Mouse (Mus musculus): Measurements from ENCODE around the gene Catsper3.

Gene Catsper3

GRCm38 (mm10) chr13:55784268-55784667 is at the start of gene Catsper3:
Gene Catsper3 (plus strand): TSS chr13:55784568.
- no peak for DNase-seq (ENCODE audit: low spot score in 2 of 2)

- no peak for DNase-seq (ENCODE audit: low spot score in 2 of 2)
These were observed 46.5 kb upstream of the Catsper3 start for GRCm38 (mm10) chr13:55737885-55738284.

DNA sequence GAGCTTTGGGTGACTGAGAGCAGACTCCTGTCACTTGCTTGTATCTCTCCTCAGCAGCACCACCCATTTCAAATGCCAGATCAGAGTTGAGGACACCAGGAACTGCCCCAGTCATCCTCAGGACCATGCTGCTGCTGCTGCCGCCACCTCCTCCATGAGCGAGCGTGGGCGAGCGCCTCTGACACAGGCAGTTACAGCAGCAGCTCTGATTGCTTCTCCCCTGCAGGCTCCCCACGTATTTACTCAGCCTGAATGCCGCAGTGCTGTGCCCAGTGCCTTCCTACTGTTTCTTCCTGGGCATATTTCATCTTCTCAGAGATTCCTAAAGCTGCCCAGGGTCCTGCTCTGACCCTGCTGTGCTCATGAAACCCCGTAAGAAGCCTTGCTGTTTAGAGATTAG is 42.1 kb upstream of the Catsper3 start:
- DNase-seq (ENCODE audit: low spot score in 2 of 2) = no peak

DNA sequence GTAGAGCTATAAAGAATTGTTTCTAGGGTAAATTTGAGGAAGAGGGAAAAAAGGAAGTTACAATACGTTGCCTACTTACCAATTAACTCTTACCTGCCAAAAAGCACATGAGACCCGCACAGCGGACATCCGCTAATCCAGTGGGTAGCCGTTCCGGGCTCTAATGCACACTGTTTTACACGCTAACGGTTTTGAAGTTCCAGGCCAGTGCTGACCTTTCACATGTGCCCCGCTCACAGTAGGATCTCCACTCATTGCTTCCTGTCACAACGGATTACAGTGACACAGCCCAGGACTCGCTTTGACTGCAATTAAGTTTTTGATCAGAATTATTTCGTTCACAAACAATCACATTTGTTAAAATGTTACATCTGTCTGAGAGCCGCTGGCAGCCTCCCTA is 30.0 kb upstream of the Catsper3 start:
- DNase-seq (ENCODE audit: low spot score in 2 of 2) = no peak

DNA sequence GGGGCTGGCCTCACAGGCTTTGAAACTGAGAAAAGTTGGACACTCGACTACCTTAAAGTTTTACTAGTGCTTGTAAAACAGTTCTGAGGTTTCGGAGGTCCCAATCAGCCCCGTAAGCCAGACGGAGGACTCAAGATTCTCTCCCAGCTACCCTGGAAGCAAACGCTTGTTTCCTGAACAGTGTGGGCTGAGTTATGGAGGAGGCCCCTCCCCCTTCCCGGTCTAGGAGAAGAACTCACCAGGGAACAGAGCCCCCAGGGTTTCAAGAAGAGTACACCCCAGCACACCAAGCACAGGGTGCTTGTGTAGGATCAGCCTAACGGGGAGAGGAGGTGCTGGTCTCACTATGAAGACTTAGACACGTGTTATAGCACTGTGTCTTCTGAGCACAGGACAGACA is 27.6 kb upstream of the Catsper3 start:
- DNase-seq (ENCODE audit: low spot score in 2 of 2) = no peak

DNA sequence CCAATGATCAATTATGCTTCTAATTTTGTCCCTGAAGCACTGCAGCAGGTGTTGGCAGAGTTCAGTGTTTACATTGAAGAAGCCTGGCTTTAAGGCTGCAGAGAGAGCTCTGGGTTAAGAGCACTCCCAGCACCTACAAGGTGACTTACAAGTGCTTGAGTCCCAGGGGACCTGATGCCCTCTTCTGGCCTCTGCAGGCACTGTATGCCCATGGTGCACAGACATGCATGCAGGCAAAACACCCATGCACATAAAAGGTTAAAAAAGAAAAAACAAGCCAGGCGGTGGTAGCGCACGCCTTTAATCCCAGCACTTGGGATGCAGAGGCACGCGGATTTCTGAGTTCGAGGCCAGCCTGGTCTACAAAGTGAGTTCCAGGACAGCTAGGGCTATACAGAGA is 26.7 kb upstream of the Catsper3 start:
- DNase-seq (ENCODE audit: low spot score in 2 of 2) = no peak

GRCm38 (mm10) chr13:55760576-55760975 is 23.8 kb upstream of the Catsper3 start:
- no peak for DNase-seq (ENCODE audit: low spot score in 2 of 2)

- no peak for DNase-seq (ENCODE audit: low spot score in 2 of 2)
These were observed 22.9 kb upstream of the Catsper3 start for GRCm38 (mm10) chr13:55761486-55761885.

- no peak for DNase-seq (ENCODE audit: low spot score in 2 of 2)
These were observed 10.0 kb upstream of the Catsper3 start for GRCm38 (mm10) chr13:55774352-55774751.

DNA sequence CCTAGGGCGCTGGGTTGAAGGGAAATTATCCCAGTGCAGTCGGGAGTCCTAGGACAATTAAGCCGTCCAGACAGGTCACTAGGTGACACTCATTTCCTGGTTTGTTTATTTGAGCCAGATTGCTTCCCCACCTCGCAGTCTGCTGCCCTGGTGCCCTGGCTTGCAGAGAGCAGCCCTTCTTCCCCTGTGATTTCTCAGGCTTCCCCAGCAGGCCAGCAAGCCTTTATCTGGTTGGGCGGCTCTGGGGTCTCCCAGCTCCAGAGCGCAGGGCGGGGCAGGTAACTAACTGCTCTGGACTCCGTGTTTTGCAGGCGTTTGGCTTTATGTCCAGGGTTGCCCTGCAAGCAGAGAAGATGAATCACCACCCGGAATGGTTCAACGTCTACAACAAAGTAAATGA is 9.3 kb upstream of the Catsper3 start:
- no peak for DNase-seq (ENCODE audit: low spot score in 2 of 2)

- DNase-seq (ENCODE audit: low spot score in 2 of 2) = no peak
These were observed 1.8 kb downstream of the Catsper3 start for GRCm38 (mm10) chr13:55786120-55786519.

- DNase-seq (ENCODE audit: low spot score in 2 of 2) = no peak
These were observed 16.9 kb downstream of the Catsper3 start for GRCm38 (mm10) chr13:55801246-55801645.

- no peak for DNase-seq (ENCODE audit: low spot score in 2 of 2)
These were observed 19.6 kb downstream of the Catsper3 start for GRCm38 (mm10) chr13:55803973-55804372.

GRCm38 (mm10) chr13:55809041-55809623 is 24.8 kb downstream of the Catsper3 start:
- DNase-seq (ENCODE audit: low spot score in 2 of 2) = no peak

DNA sequence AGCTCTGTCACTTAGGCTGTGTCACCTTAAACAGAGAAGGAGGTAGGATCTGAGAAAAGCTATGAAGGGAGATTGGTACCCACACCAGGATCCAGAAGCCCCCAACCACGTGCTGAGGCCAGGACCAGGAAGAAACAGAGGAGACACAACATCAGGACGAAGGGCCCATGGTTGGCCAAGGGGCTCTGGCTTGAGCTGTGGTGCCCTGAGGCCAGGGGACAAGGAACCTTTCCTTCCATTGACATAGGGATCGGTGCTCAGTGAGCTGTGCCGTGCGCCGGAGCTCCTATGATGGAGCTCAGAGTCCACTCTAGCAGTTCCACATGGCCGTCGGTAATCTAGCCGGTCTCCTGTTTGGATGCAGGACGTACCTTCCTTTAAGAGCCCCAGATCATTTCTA is 25.3 kb downstream of the Catsper3 start:
- no peak for DNase-seq (ENCODE audit: low spot score in 2 of 2)

DNA sequence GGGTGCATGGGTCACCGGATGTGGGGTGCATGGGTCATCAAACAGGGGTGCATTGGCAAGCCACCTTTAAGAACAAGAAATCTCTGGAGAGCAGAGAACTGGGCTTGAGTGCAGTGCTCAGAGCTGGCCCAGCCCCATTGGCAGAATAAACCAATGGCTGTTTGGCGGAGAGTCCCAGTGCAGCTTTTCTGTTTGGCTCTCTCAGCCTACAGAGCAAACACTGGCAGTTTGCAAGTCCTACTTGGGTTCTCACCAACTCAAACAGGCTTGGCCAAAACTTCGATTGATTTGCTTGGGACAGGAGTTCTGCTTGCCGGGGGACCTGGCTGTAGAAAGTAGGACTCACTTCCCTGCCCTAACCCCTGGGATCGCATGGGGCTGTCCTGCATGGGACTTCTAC is 26.6 kb downstream of the Catsper3 start:
- DNase-seq (ENCODE audit: low spot score in 2 of 2) = no peak

DNA sequence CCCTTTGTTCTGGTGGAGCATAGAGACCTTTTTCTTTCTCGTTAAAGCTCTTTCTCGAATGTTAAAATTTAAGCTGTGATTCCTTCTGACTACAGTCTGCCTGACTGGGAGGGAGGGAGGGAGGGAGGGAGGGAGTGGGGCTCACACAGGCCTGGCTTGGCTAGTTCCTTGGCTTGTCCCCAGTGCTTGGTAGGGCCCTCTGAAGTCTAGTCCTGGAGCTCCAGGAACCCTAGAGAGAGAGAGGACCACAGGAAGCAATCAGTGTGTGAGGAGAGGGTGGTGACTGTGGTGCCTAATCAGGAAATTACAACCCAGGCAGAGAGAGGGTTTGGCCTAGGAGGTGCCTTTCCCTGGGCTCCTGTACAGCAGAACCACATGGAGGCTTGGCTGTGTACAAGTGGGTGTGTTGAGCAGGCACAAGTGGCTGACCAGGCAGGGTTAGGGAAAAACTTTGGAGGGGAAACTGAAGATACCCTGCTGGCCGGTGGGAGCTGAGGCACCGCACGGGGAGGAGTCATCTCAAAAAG is 29.2 kb downstream of the Catsper3 start:
- no peak for DNase-seq (ENCODE audit: low spot score in 2 of 2)

DNA sequence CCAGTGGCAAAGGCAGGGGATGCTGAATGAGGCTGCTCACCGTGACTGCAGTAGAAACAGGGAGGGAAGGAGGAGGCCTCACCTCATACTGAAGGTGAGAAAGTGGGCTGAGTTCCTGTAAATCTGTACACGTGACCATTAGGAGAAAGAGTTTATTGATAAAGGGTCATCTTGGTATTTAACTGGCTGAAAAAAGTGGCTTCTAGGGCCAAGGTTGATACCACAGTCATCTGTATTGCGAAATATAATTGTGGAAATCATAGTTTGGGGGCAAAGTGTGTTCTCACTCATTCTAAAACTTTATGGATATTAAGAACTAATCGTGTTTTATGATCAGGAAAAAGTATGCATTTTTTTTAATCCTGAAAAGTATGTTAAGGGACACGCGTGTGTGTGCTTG is 30.5 kb downstream of the Catsper3 start:
- DNase-seq (ENCODE audit: low spot score in 2 of 2) = no peak

GRCm38 (mm10) chr13:55822499-55822898 is 38.1 kb downstream of the Catsper3 start:
- no peak for DNase-seq (ENCODE audit: low spot score in 2 of 2)

GRCm38 (mm10) chr13:55824151-55824945 is 40.0 kb downstream of the Catsper3 start:
- DNase-seq (ENCODE audit: low spot score in 2 of 2) = no peak

DNA sequence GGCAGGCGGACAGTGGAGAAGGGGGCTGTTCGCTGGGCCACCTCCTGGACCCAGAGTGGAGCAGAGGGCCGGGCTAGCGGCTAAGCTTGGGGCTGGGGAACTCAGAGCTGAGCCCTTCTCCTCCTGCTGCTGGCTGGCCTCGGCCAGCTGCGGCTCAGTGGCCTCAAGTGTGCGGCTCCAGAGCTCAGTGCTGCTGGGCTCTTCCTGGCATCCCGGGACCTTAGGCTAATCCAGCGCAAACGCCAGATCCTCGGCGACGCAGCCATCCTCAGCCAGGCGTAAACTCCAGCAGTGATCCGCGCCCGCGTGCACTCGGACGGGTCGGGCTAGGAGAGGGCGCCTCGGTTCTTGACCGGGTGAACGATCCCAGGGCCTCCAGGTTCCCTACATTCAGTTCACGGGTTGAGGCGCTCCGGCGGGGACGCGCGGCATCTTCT is 40.9 kb downstream of the Catsper3 start:
- DNase-seq (ENCODE audit: low spot score in 2 of 2) = no peak

- DNase-seq (ENCODE audit: low spot score in 2 of 2) = no peak
These were observed 41.8 kb downstream of the Catsper3 start for GRCm38 (mm10) chr13:55826008-55826671.

Data from urinary bladder, postnatal 4 days (tissue).